Mouse (Mus musculus): Measurements from ENCODE around the gene Rnft1. TPM values are rescaled to one million over a fixed set of nuclear protein-coding genes. Genes with fewer than 3 reads are reported as not detected.

The Rnft1 gene
- polyA plus RNA-seq, 1 experiment: 1.1 TPM

DNA sequence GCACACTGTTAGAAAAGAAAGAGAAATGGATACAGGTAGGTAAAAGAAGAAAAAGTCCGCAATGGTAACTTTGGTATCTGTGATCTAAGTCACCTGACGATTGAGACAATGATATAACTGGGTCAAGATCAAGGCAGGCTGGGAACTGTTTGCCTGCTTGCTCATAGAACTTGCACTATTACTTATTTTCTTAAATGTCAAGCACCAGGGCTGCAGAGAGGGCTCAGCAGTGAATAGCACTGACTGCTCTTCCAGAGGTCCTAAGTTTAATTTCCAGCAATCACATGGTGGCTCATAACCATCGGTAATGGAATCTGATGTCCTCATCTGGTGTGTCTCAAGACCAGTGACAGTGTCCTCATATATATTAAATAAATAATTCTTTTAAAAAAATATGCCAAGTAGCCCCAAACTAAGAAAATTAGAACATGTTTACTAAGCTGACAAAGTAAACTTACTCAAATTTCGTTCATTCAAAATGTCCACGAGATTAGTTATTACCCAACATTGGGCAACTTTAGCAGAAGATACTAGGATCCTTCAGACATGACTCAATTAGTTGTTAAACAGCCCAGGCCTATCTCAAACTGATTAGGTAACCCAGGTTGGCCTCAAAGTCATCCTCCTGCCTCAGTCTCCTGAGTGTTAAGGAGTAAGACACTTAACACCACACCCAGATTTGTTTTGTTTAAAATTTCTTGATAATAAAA, 49.9 kb downstream of the Rnft1 start:
- Histone ChIP-seq H3K4me1 (ENCODE audit: control insufficient read depth, insufficient read depth, insufficient read length, low read length) (no peaks in the 10 kb centered on the region), H3K27ac (ENCODE audit: insufficient read depth, low read depth, low read length) (no peak overlapping the region), H3K36me3 (ENCODE audit: control insufficient read depth, insufficient read depth, low read length) (peaks cover 20% of the 10 kb centered on the region), H3K4me3 (ENCODE audit: low read depth, low read length) (no peak overlapping the region), H3K27me3 (ENCODE audit: control insufficient read depth, insufficient read depth, low read length) (no peaks in the 10 kb centered on the region)
- no peak for TF ChIP-seq POLR2A (IDR thresholded peaks at IDR 0.05; ENCODE audit: low read depth, low read length)
- no peak for TF ChIP-seq CTCF (IDR thresholded peaks at IDR 0.05; ENCODE audit: extremely low read depth, insufficient read length, insufficient replicate concordance, low read depth, low read length)
- 75% methylated on average over 5 of the region's 5 CpGs for WGBS

- Histone ChIP-seq H3K36me3 (ENCODE audit: control insufficient read depth, insufficient read depth, low read length) (0 out of 2 replicates have a peak, but pooled peaks cover 5% of the 10 kb centered on the region), H3K27me3 (ENCODE audit: control insufficient read depth, insufficient read depth, low read length) (no peaks in the 10 kb centered on the region), H3K4me1 (ENCODE audit: control insufficient read depth, insufficient read depth, insufficient read length, low read length) (no peaks in the 10 kb centered on the region), H3K4me3 (ENCODE audit: low read depth, low read length) (no peak overlapping the region), H3K27ac (ENCODE audit: insufficient read depth, low read depth, low read length) (no peak overlapping the region)
- TF ChIP-seq CTCF (IDR thresholded peaks at IDR 0.05; ENCODE audit: extremely low read depth, insufficient read length, insufficient replicate concordance, low read depth, low read length) (no peak), POLR2A (IDR thresholded peaks at IDR 0.05; ENCODE audit: low read depth, low read length) (no peak)
- WGBS: 89% methylated on average over 4 of the region's 4 CpGs
These were observed 54.3 kb downstream of the Rnft1 start for GRCm38 (mm10) chr11:86538786-86539185.

- Histone ChIP-seq H3K27me3 (ENCODE audit: control insufficient read depth, insufficient read depth, low read length) (no peaks in the 10 kb centered on the region), H3K4me1 (ENCODE audit: control insufficient read depth, insufficient read depth, insufficient read length, low read length) (no peaks in the 10 kb centered on the region), H3K36me3 (ENCODE audit: control insufficient read depth, insufficient read depth, low read length) (no peaks in the 10 kb centered on the region), H3K27ac (ENCODE audit: insufficient read depth, low read depth, low read length) (no peak overlapping the region), H3K4me3 (ENCODE audit: low read depth, low read length) (no peak overlapping the region)
- TF ChIP-seq POLR2A (IDR thresholded peaks at IDR 0.05; ENCODE audit: low read depth, low read length): no peak
- TF ChIP-seq CTCF (IDR thresholded peaks at IDR 0.05; ENCODE audit: extremely low read depth, insufficient read length, insufficient replicate concordance, low read depth, low read length): no peak
- WGBS: 81% methylated on average over 6 of the region's 6 CpGs
These were observed 55.4 kb downstream of the Rnft1 start for GRCm38 (mm10) chr11:86539716-86540475.

GRCm38 (mm10) chr11:86540476-86540845, 56.0 kb downstream of the Rnft1 start:
- Histone ChIP-seq H3K27me3 (ENCODE audit: control insufficient read depth, insufficient read depth, low read length) (no peaks in the 10 kb centered on the region), H3K27ac (ENCODE audit: insufficient read depth, low read depth, low read length) (no peak overlapping the region), H3K4me3 (ENCODE audit: low read depth, low read length) (no peak overlapping the region), H3K4me1 (ENCODE audit: control insufficient read depth, insufficient read depth, insufficient read length, low read length) (no peaks in the 10 kb centered on the region), H3K36me3 (ENCODE audit: control insufficient read depth, insufficient read depth, low read length) (no peaks in the 10 kb centered on the region)
- no peak for TF ChIP-seq CTCF (IDR thresholded peaks at IDR 0.05; ENCODE audit: extremely low read depth, insufficient read length, insufficient replicate concordance, low read depth, low read length)
- TF ChIP-seq POLR2A (IDR thresholded peaks at IDR 0.05; ENCODE audit: low read depth, low read length): no peak
- WGBS: 66% methylated on average over 2 of the region's 2 CpGs

- Histone ChIP-seq H3K27ac (ENCODE audit: insufficient read depth, low read depth, low read length) (no peak overlapping the region), H3K27me3 (ENCODE audit: control insufficient read depth, insufficient read depth, low read length) (no peaks in the 10 kb centered on the region), H3K4me3 (ENCODE audit: low read depth, low read length) (no peak overlapping the region), H3K4me1 (ENCODE audit: control insufficient read depth, insufficient read depth, insufficient read length, low read length) (no peaks in the 10 kb centered on the region), H3K36me3 (ENCODE audit: control insufficient read depth, insufficient read depth, low read length) (no peaks in the 10 kb centered on the region)
- WGBS: 54% methylated on average over 1 of the region's 1 CpGs
- no peak for TF ChIP-seq POLR2A (IDR thresholded peaks at IDR 0.05; ENCODE audit: low read depth, low read length)
- no peak for TF ChIP-seq CTCF (IDR thresholded peaks at IDR 0.05; ENCODE audit: extremely low read depth, insufficient read length, insufficient replicate concordance, low read depth, low read length)
These were observed 58.4 kb downstream of the Rnft1 start for GRCm38 (mm10) chr11:86542851-86543250.

- Histone ChIP-seq H3K27me3 (ENCODE audit: control insufficient read depth, insufficient read depth, low read length) (no peaks in the 10 kb centered on the region), H3K27ac (ENCODE audit: insufficient read depth, low read depth, low read length) (peak overlapping the region; percentile 35; the same call in 1 of the 2 replicates), H3K4me3 (ENCODE audit: low read depth, low read length) (peak overlapping the region; percentile 76), H3K4me1 (ENCODE audit: control insufficient read depth, insufficient read depth, insufficient read length, low read length) (no peaks in the 10 kb centered on the region), H3K36me3 (ENCODE audit: control insufficient read depth, insufficient read depth, low read length) (peaks cover under 1% of the 10 kb centered on the region; the same call in 1 of the 2 replicates)
- WGBS: 2% methylated on average over 50 of the region's 50 CpGs
- TF ChIP-seq CTCF (IDR thresholded peaks at IDR 0.05; ENCODE audit: extremely low read depth, insufficient read length, insufficient replicate concordance, low read depth, low read length) (no peak), POLR2A (IDR thresholded peaks at IDR 0.05; ENCODE audit: low read depth, low read length) (no peak)
These were observed 59.6 kb downstream of the Rnft1 start for GRCm38 (mm10) chr11:86543960-86544638.
